Mouse (Mus musculus): ENCODE results near the gene Trp53i13. TPM values are rescaled to one million over a fixed set of nuclear protein-coding genes. Genes with fewer than 3 reads are reported as not detected.
"Not testable (repeated sequence)": the region's sequence is repeated elsewhere in the genome, so short reads cannot be mapped to it uniquely, and the experiment has no call there.

Trp53i13 gene
- polyA plus RNA-seq (2014; fragmentation: Nextera tagmentation; extraction: Ambion mirVana), result 16.3 and 16.6 TPM in 2 replicates

- no peak for DNase-seq (ENCODE audit: low spot score)
- Histone ChIP-seq H3K27me3 (replicated peaks; ENCODE audit: control insufficient read depth, insufficient read depth, low read length) (peaks cover 11% of the 10 kb centered on the region), H3K4me2 (ENCODE audit: low read length) (peak within 1 kb of the TSS; percentile 94), H3K9me3 (replicated peaks; ENCODE audit: control insufficient read depth, low read length) (no peaks in the 10 kb centered on the region), H3K27ac (ENCODE audit: low read depth, low read length) (no peak within 1 kb of the TSS), H3K9ac (ENCODE audit: low read length) (peak within 1 kb of the TSS; percentile 56), H3K36me3 (ENCODE audit: control insufficient read depth, insufficient read depth, low read length) (no peaks in the 10 kb centered on the region), H3K4me1 (ENCODE audit: control insufficient read depth, insufficient read depth, low read length) (peaks cover 25% of the 10 kb centered on the region), H3K4me3 (ENCODE audit: low read depth, low read length) (peak within 1 kb of the TSS; percentile 45)
- ATAC-seq, result no peak
- 9% methylated on average over 39 of the region's 39 CpGs for WGBS
Observed at GRCm38 (mm10) chr11:77515637-77516552, at the start of gene Trp53i13. TSS of gene Trp53i13 (minus strand) at chr11:77515980.

- H3K27me3 ChIP-seq (replicated peaks; ENCODE audit: control insufficient read depth, insufficient read depth, low read length), result no peaks in the 10 kb centered on the region
- H3K4me3 ChIP-seq (ENCODE audit: low read depth, low read length), result no peak overlapping the region
- H3K27ac ChIP-seq (ENCODE audit: low read depth, low read length), result no peak overlapping the region
- ATAC-seq (no peak), DNase-seq (ENCODE audit: low spot score) (no peak)
- no peaks in the 10 kb centered on the region for H3K4me1 ChIP-seq (ENCODE audit: control insufficient read depth, insufficient read depth, low read length)
- peaks cover 71% of the 10 kb centered on the region for H3K36me3 ChIP-seq (ENCODE audit: control insufficient read depth, insufficient read depth, low read length)
- H3K9me3 ChIP-seq (replicated peaks; ENCODE audit: control insufficient read depth, low read length), result no peaks in the 10 kb centered on the region
- H3K9ac ChIP-seq (ENCODE audit: low read length), result no peak overlapping the region
- H3K4me2 ChIP-seq (ENCODE audit: low read length), result no peak overlapping the region
- WGBS, result 94% methylated on average over 7 of the region's 7 CpGs
Observed at GRCm38 (mm10) chr11:77545261-77545660, 29.5 kb upstream of the Trp53i13 start.

GRCm38 (mm10) chr11:77532202-77532846 is 16.5 kb upstream of the Trp53i13 start:
- 85% methylated on average over 4 of the region's 4 CpGs for WGBS
- DNase-seq (ENCODE audit: low spot score), result no peak
- ATAC-seq, result no peak

GRCm38 (mm10) chr11:77530862-77531261 is 15.1 kb upstream of the Trp53i13 start:
- Histone ChIP-seq H3K27ac (ENCODE audit: low read depth, low read length) (no peak overlapping the region), H3K36me3 (ENCODE audit: control insufficient read depth, insufficient read depth, low read length) (peaks cover 19% of the 10 kb centered on the region), H3K4me2 (ENCODE audit: low read length) (no peak overlapping the region), H3K4me3 (ENCODE audit: low read depth, low read length) (no peak overlapping the region), H3K9ac (ENCODE audit: low read length) (no peak overlapping the region), H3K9me3 (replicated peaks; ENCODE audit: control insufficient read depth, low read length) (no peaks in the 10 kb centered on the region), H3K27me3 (replicated peaks; ENCODE audit: control insufficient read depth, insufficient read depth, low read length) (no peaks in the 10 kb centered on the region), H3K4me1 (ENCODE audit: control insufficient read depth, insufficient read depth, low read length) (no peaks in the 10 kb centered on the region)
- ATAC-seq (no peak), DNase-seq (ENCODE audit: low spot score) (no peak)
- WGBS, result 93% methylated on average over 2 of the region's 2 CpGs

More at GRCm38 (mm10) chr11:77532202-77532846, 16.5 kb upstream of the Trp53i13 start:
- H3K4me3 ChIP-seq (ENCODE audit: low read depth, low read length), result no peak overlapping the region
- peaks cover 31% of the 10 kb centered on the region for H3K36me3 ChIP-seq (ENCODE audit: control insufficient read depth, insufficient read depth, low read length)
- H3K9ac ChIP-seq (ENCODE audit: low read length), result no peak overlapping the region
- H3K9me3 ChIP-seq (replicated peaks; ENCODE audit: control insufficient read depth, low read length), result no peaks in the 10 kb centered on the region
- no peaks in the 10 kb centered on the region for H3K4me1 ChIP-seq (ENCODE audit: control insufficient read depth, insufficient read depth, low read length)
- no peak overlapping the region for H3K4me2 ChIP-seq (ENCODE audit: low read length)
- no peak overlapping the region for H3K27ac ChIP-seq (ENCODE audit: low read depth, low read length)
- no peaks in the 10 kb centered on the region for H3K27me3 ChIP-seq (replicated peaks; ENCODE audit: control insufficient read depth, insufficient read depth, low read length)

GRCm38 (mm10) chr11:77529644-77530043 is 13.9 kb upstream of the Trp53i13 start:
- Histone ChIP-seq H3K4me2 (ENCODE audit: low read length) (no peak overlapping the region), H3K27me3 (replicated peaks; ENCODE audit: control insufficient read depth, insufficient read depth, low read length) (no peaks in the 10 kb centered on the region), H3K27ac (ENCODE audit: low read depth, low read length) (no peak overlapping the region), H3K4me3 (ENCODE audit: low read depth, low read length) (no peak overlapping the region), H3K9me3 (replicated peaks; ENCODE audit: control insufficient read depth, low read length) (no peaks in the 10 kb centered on the region), H3K36me3 (ENCODE audit: control insufficient read depth, insufficient read depth, low read length) (peaks cover 13% of the 10 kb centered on the region; the same call in 1 of the 2 replicates), H3K4me1 (ENCODE audit: control insufficient read depth, insufficient read depth, low read length) (no peaks in the 10 kb centered on the region), H3K9ac (ENCODE audit: low read length) (no peak overlapping the region)
- DNase-seq (ENCODE audit: low spot score), result no peak
- WGBS, result 90% methylated on average over 3 of the region's 3 CpGs
- no peak for ATAC-seq

- ATAC-seq; H3K9ac ChIP-seq (ENCODE audit: low read length); H3K4me1 ChIP-seq (ENCODE audit: control insufficient read depth, insufficient read depth, low read length); H3K27ac ChIP-seq (ENCODE audit: low read depth, low read length); H3K27me3 ChIP-seq (replicated peaks; ENCODE audit: control insufficient read depth, insufficient read depth, low read length); DNase-seq (ENCODE audit: low spot score); H3K4me3 ChIP-seq (ENCODE audit: low read depth, low read length); H3K4me2 ChIP-seq (ENCODE audit: low read length); H3K9me3 ChIP-seq (replicated peaks; ENCODE audit: control insufficient read depth, low read length): not testable (repeated sequence)
- WGBS, result 93% methylated on average over 3 of the region's 3 CpGs
- H3K36me3 ChIP-seq (ENCODE audit: control insufficient read depth, insufficient read depth, low read length), result peaks cover 10% of the 10 kb centered on the region; the same call in 1 of the 2 replicates
Observed at GRCm38 (mm10) chr11:77528420-77528819, 12.6 kb upstream of the Trp53i13 start.

- Histone ChIP-seq H3K4me3 (ENCODE audit: low read depth, low read length) (no peak overlapping the region), H3K27ac (ENCODE audit: low read depth, low read length) (no peak overlapping the region), H3K4me1 (ENCODE audit: control insufficient read depth, insufficient read depth, low read length) (no peaks in the 10 kb centered on the region), H3K27me3 (replicated peaks; ENCODE audit: control insufficient read depth, insufficient read depth, low read length) (no peaks in the 10 kb centered on the region), H3K4me2 (ENCODE audit: low read length) (no peak overlapping the region), H3K36me3 (ENCODE audit: control insufficient read depth, insufficient read depth, low read length) (0 out of 2 replicates have a peak, but pooled peaks cover 3% of the 10 kb centered on the region), H3K9me3 (replicated peaks; ENCODE audit: control insufficient read depth, low read length) (no peaks in the 10 kb centered on the region), H3K9ac (ENCODE audit: low read length) (no peak overlapping the region)
- WGBS, result 69% methylated on average over 3 of the region's 3 CpGs
- ATAC-seq, result no peak
- no peak for DNase-seq (ENCODE audit: low spot score)
Observed at GRCm38 (mm10) chr11:77525804-77526486, 10.2 kb upstream of the Trp53i13 start.

GRCm38 (mm10) chr11:77520601-77521529 is 5.1 kb upstream of the Trp53i13 start:
- Histone ChIP-seq H3K4me3 (ENCODE audit: low read depth, low read length) (no peak overlapping the region), H3K9ac (ENCODE audit: low read length) (no peak overlapping the region), H3K4me2 (ENCODE audit: low read length) (no peak overlapping the region), H3K4me1 (ENCODE audit: control insufficient read depth, insufficient read depth, low read length) (peaks cover 5% of the 10 kb centered on the region; the same call in 1 of the 2 replicates), H3K27me3 (replicated peaks; ENCODE audit: control insufficient read depth, insufficient read depth, low read length) (peaks cover 7% of the 10 kb centered on the region), H3K9me3 (replicated peaks; ENCODE audit: control insufficient read depth, low read length) (no peaks in the 10 kb centered on the region), H3K36me3 (ENCODE audit: control insufficient read depth, insufficient read depth, low read length) (no peaks in the 10 kb centered on the region), H3K27ac (ENCODE audit: low read depth, low read length) (no peak overlapping the region)
- ATAC-seq, result no peak
- peak; percentile 58 for DNase-seq (ENCODE audit: low spot score)
- WGBS, result 40% methylated on average over 5 of the region's 5 CpGs
